Mouse (Mus musculus) myocyte (in vitro differentiated cells): ENCODE measurements at regions not wholly inside any gene's neighbourhood (a gene's known extent, or its start where the extent isn't known, plus 50 kb on each side); places are given as distances from the start of the nearest gene placed in this dataset.

Source experiments
- H3K27me3 ChIP-seq: one replicate; pipeline ENCODE4 v1.6.1; 2011; ENCODE audit not compliant: control insufficient read depth, insufficient read depth, insufficient read length
- H3K36me3 ChIP-seq: one replicate; pipeline ENCODE4 v1.6.1; 2011; ENCODE audit not compliant: control insufficient read depth, insufficient read depth
- H3K4me2 ChIP-seq: one replicate; pipeline ENCODE4 v1.6.1; 2011; ENCODE audit warnings: low read depth, control low read depth
- H3K4me3 ChIP-seq: one replicate; pipeline ENCODE4 v1.5.1; 2011; ENCODE audit warnings: mild to moderate bottlenecking, control low read depth, moderate library complexity
- H3K79me2 ChIP-seq: one replicate; pipeline ENCODE4 v1.6.1; 2011; ENCODE audit not compliant: control insufficient read depth, insufficient read depth
- H3ac ChIP-seq: one replicate; pipeline ENCODE4 v1.6.1; 2011; ENCODE audit not compliant: control insufficient read depth, insufficient read length
- CEBPB ChIP-seq: IDR thresholded peaks from 2 replicates; pipeline ENCODE4 v1.6.1; 2011; ENCODE audit warnings: mild to moderate bottlenecking, moderate library complexity; ENCODE audit not compliant: poor library complexity, insufficient read depth, severe bottlenecking
- E2F4 ChIP-seq: IDR thresholded peaks from one replicate; pipeline ENCODE4 v1.6.1; 2011; ENCODE audit warnings: mild to moderate bottlenecking, control low read depth, moderate library complexity; ENCODE audit not compliant: insufficient read depth
- MAX ChIP-seq: IDR thresholded peaks from one replicate; pipeline ENCODE4 v1.6.1; 2011; ENCODE audit warnings: low read depth, mild to moderate bottlenecking, control low read depth
- MYOD1 ChIP-seq, 3 experiments: IDR thresholded peaks; one replicate each; pipeline ENCODE4 v1.6.1; 2011; ENCODE audit warnings: control low read depth in 2 of 3, low read depth in 2 of 3, mild to moderate bottlenecking in 2 of 3, moderate library complexity in 1 of 3; ENCODE audit not compliant: insufficient read length in 2 of 3, control insufficient read depth in 1 of 3
- MYOG ChIP-seq, 3 experiments: IDR thresholded peaks; one replicate each; pipeline ENCODE4 v1.6.1; 2011; ENCODE audit warnings: control low read depth in 2 of 3, low read depth in 2 of 3, mild to moderate bottlenecking in 2 of 3; ENCODE audit not compliant: insufficient read length in 2 of 3, control insufficient read depth in 1 of 3, insufficient read depth in 1 of 3
- POLR2A ChIP-seq: IDR thresholded peaks from one replicate; pipeline ENCODE4 v1.6.1; 2011; ENCODE audit warnings: low read depth, mild to moderate bottlenecking, control low read depth, moderate library complexity; ENCODE audit not compliant: insufficient read length
- POLR2AphosphoS2 ChIP-seq: IDR thresholded peaks from one replicate; pipeline ENCODE4 v1.6.1; 2011; ENCODE audit warnings: low read depth, control low read depth; ENCODE audit not compliant: insufficient read length
- REST ChIP-seq: IDR thresholded peaks from one replicate; pipeline ENCODE4 v1.6.1; 2011; ENCODE audit warnings: mild to moderate bottlenecking, control low read depth, moderate library complexity; ENCODE audit not compliant: insufficient read depth, insufficient read length
- SRF ChIP-seq: IDR thresholded peaks from one replicate; pipeline ENCODE4 v1.6.1; 2011; ENCODE audit warnings: low read depth; ENCODE audit not compliant: control insufficient read depth, insufficient read length
- TCF12 ChIP-seq: IDR thresholded peaks from one replicate; pipeline ENCODE4 v1.6.1; 2011; ENCODE audit warnings: mild to moderate bottlenecking, control low read depth; ENCODE audit not compliant: poor library complexity, insufficient read depth, severe bottlenecking
- TCF3 ChIP-seq: IDR thresholded peaks from one replicate; pipeline ENCODE4 v1.6.1; 2011; ENCODE audit warnings: low read depth, control low read depth; ENCODE audit not compliant: insufficient read length
- USF1 ChIP-seq: IDR thresholded peaks from one replicate; pipeline ENCODE4 v1.6.1; 2011; ENCODE audit warnings: low read depth, mild to moderate bottlenecking, control low read depth, moderate library complexity

GRCm38 (mm10) chr12:109917761-109918160 lies 317.6 kb upstream of the Rtl1 start:
- TF ChIP-seq SRF: no peak
- Histone ChIP-seq H3K4me3 (no peak overlapping the region), H3K4me2 (no peak overlapping the region)

DNA sequence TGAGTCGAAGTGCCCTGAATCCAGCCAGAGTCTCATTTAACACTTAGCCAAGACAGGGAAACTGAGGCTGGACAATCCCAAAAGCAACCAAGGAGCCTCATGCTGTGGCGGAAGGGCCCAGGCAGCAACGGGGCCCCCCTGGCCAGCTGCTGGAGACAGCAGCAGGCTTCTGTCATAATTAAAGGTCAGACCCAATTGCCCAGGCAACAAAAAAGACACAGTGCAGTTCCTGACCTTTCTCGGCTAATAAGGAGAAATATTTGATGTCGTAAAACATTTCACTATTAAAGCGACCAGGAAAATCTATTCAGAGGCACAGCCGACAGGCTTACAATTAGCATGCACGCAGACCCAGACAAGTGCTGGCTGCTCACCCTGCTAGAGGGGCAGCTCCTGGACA lies 318.8 kb upstream of the Rtl1 start:
- TF ChIP-seq REST: no peak
- TF ChIP-seq MYOG (IDR thresholded peaks at IDR 0.05; ENCODE audit: control insufficient read depth in 1 of 3, insufficient read depth in 1 of 3, insufficient read length in 2 of 3, low read depth in 2 of 3): no peak
- no peak for TF ChIP-seq SRF
- TF ChIP-seq E2F4: no peak
- TF ChIP-seq MAX: no peak
- TF ChIP-seq CEBPB: no peak
- no peak for TF ChIP-seq TCF12
- no peak for TF ChIP-seq POLR2AphosphoS2
- no peak for TF ChIP-seq POLR2A
- TF ChIP-seq MYOD1 (IDR thresholded peaks at IDR 0.05; ENCODE audit: control insufficient read depth in 1 of 3, insufficient read length in 2 of 3, low read depth in 2 of 3): no peak
- no peak for TF ChIP-seq TCF3
- no peak for TF ChIP-seq USF1
- Histone ChIP-seq H3K79me2 (no peaks in the 10 kb centered on the region), H3K4me2 (no peak overlapping the region), H3K4me3 (no peak overlapping the region), H3ac (no peak overlapping the region), H3K36me3 (no peaks in the 10 kb centered on the region), H3K27me3 (peaks cover 10% of the 10 kb centered on the region)

More at GRCm38 (mm10) chr12:109917761-109918160, 317.6 kb upstream of the Rtl1 start:
- H3K36me3 ChIP-seq: no peaks in the 10 kb centered on the region
- no peak overlapping the region for H3ac ChIP-seq
- H3K79me2 ChIP-seq: no peaks in the 10 kb centered on the region
- H3K27me3 ChIP-seq: peaks cover 10% of the 10 kb centered on the region

GRCm38 (mm10) chr12:109922111-109922510 lies 322.0 kb upstream of the Rtl1 start:
- Histone ChIP-seq H3K4me3 (no peak overlapping the region), H3ac (no peak overlapping the region), H3K4me2 (no peak overlapping the region), H3K27me3 (peaks cover 5% of the 10 kb centered on the region), H3K79me2 (no peaks in the 10 kb centered on the region), H3K36me3 (no peaks in the 10 kb centered on the region)
- TF ChIP-seq CEBPB (no peak), TCF3 (no peak), MYOG (IDR thresholded peaks at IDR 0.05; ENCODE audit: control insufficient read depth in 1 of 3, insufficient read depth in 1 of 3, insufficient read length in 2 of 3, low read depth in 2 of 3) (no peak), POLR2AphosphoS2 (no peak), MAX (no peak), TCF12 (no peak), MYOD1 (IDR thresholded peaks at IDR 0.05; ENCODE audit: control insufficient read depth in 1 of 3, insufficient read length in 2 of 3, low read depth in 2 of 3) (no peak), E2F4 (no peak), SRF (no peak), USF1 (no peak)

GRCm38 (mm10) chr12:109925866-109926265 lies 325.7 kb upstream of the Rtl1 start:
- TF ChIP-seq TCF3 (no peak), POLR2AphosphoS2 (no peak), MAX (no peak), SRF (no peak), TCF12 (no peak), MYOG (IDR thresholded peaks at IDR 0.05; ENCODE audit: control insufficient read depth in 1 of 3, insufficient read depth in 1 of 3, insufficient read length in 2 of 3, low read depth in 2 of 3) (no peak), MYOD1 (IDR thresholded peaks at IDR 0.05; ENCODE audit: control insufficient read depth in 1 of 3, insufficient read length in 2 of 3, low read depth in 2 of 3) (no peak), USF1 (no peak), REST (no peak), POLR2A (no peak), E2F4 (no peak), CEBPB (no peak)
- no peaks in the 10 kb centered on the region for H3K36me3 ChIP-seq
- H3K4me3 ChIP-seq: no peak overlapping the region
- no peak overlapping the region for H3K4me2 ChIP-seq
- peaks cover 5% of the 10 kb centered on the region for H3K27me3 ChIP-seq
- no peaks in the 10 kb centered on the region for H3K79me2 ChIP-seq
- no peak overlapping the region for H3ac ChIP-seq

DNA sequence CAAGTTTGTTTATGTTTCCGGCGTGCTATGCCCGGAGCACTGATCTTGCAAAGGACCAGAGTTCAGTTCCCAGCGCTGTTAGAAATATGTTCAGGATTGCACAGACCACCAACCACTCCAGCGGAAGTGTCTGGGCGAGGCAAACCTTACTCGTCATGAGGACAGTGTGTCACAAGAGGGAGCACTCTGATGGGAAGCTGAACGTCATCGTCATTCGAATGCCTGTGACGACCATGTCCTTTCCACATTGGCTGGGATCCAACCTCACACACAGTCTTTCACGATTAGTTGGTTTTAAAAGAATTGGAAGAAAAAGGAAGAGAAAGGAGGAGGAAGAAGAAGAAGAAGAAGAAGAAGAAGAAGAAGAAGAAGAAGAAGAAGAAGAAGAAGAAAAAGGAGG lies 326.5 kb upstream of the Rtl1 start:
- no peak overlapping the region for H3ac ChIP-seq
- no peaks in the 10 kb centered on the region for H3K36me3 ChIP-seq
- H3K4me3 ChIP-seq: no peak overlapping the region
- no peaks in the 10 kb centered on the region for H3K79me2 ChIP-seq
- peaks cover 5% of the 10 kb centered on the region for H3K27me3 ChIP-seq
- TF ChIP-seq TCF3 (no peak), CEBPB (no peak), USF1 (no peak), MAX (no peak), TCF12 (no peak), E2F4 (no peak), MYOD1 (IDR thresholded peaks at IDR 0.05; ENCODE audit: control insufficient read depth in 1 of 3, insufficient read length in 2 of 3, low read depth in 2 of 3) (no peak), MYOG (IDR thresholded peaks at IDR 0.05; ENCODE audit: control insufficient read depth in 1 of 3, insufficient read depth in 1 of 3, insufficient read length in 2 of 3, low read depth in 2 of 3) (no peak), POLR2AphosphoS2 (no peak), SRF (no peak), REST (no peak), POLR2A (no peak)
- H3K4me2 ChIP-seq: no peak overlapping the region
